Mouse (Mus musculus): ENCODE measurements around the gene Zic1. TPM values are rescaled to one million over a fixed set of nuclear protein-coding genes. Genes with fewer than 3 reads are reported as not detected.
A peak's percentile ranks its signal among the peaks of the same experiment; 100 is the strongest.

Gene Zic1
- polyA plus RNA-seq, 1 experiment from 2014 or later: 0.61 TPM

DNA sequence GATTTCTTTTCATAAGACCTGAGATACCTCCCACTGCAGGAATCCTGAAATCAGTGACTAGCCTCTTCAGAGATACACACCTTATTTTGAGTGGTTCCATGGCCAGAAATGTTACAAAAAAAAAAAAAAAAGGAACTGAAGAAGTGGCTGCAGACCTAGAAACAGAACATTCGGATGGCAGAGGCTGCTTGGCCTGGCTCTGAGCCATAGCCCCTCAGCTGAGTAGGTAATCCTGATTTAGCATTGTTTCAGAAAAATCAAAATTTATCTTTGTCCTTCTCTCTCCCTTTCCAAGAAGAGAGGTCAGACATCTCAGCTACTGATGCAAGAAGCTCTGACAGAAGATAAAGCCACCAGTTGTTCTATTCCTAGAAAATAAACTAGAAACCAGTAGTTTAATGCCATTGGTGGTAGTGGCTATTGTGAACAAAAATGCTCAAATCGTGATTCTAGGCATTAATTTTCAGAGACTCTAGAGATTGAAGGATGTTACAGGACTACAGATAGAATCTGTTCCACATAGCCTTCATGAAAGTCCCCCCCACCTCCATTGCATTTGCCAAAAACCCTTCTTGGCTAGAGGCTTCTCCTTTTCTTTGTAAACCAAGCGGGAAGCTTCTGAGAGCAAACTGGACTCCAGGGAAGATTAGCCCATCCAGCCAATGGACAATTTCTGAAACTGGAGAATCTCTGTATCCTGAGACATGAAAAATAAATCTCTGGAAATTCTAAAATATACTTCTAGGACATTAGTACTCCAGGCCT, 8.4 kb upstream of the Zic1 start:
- Histone ChIP-seq H3K4me2 (replicated peaks) (no peak overlapping the region), H3K27ac (replicated peaks) (no peak overlapping the region), H3K4me1 (no peaks in the 10 kb centered on the region), H3K4me3 (replicated peaks) (no peak overlapping the region), H3K36me3 (no peaks in the 10 kb centered on the region), H3K9ac (no peak overlapping the region), H3K27me3 (peaks cover 95% of the 10 kb centered on the region), H3K9me3 (replicated peaks) (no peaks in the 10 kb centered on the region)
- ATAC-seq (ENCODE audit: insufficient number of reproducible peaks, low FRiP score, low TSS enrichment, low read depth): no peak
- WGBS: 28% methylated on average over 3 of the region's 3 CpGs

DNA sequence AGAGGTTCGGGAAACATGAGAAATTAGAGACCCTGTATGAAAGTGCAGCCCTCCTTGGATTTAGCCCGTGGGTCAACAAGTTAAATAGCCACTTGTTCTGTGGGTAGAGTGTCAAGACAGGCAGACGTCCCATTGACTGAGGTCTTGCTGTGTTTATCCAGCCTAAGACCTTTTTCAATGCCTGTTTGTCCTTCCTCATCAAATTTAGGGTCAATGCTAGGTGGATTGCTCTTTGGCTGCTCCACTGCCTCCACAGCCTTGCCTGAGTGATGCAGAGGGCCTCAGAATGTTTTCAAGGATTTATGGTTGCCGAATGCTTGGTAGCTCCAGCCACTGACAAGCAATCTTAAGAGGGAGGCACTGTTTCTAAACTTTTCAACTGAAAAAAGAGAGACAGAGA, 6.0 kb upstream of the Zic1 start:
- H3K36me3 ChIP-seq: no peaks in the 10 kb centered on the region
- no peak for ATAC-seq (ENCODE audit: insufficient number of reproducible peaks, low FRiP score, low TSS enrichment, low read depth)
- H3K9ac ChIP-seq: no peak overlapping the region
- H3K4me1 ChIP-seq: no peaks in the 10 kb centered on the region
- peaks cover 94% of the 10 kb centered on the region for H3K27me3 ChIP-seq
- no peak overlapping the region for H3K4me3 ChIP-seq (replicated peaks)
- no peaks in the 10 kb centered on the region for H3K9me3 ChIP-seq (replicated peaks)
- 16% methylated on average over 4 of the region's 4 CpGs for WGBS
- no peak overlapping the region for H3K27ac ChIP-seq (replicated peaks)
- no peak overlapping the region for H3K4me2 ChIP-seq (replicated peaks)

GRCm38 (mm10) chr9:91371011-91371410, 5.4 kb upstream of the Zic1 start:
- no peaks in the 10 kb centered on the region for H3K36me3 ChIP-seq
- H3K9me3 ChIP-seq (replicated peaks): no peaks in the 10 kb centered on the region
- H3K4me1 ChIP-seq: no peaks in the 10 kb centered on the region
- H3K27me3 ChIP-seq: peaks cover 92% of the 10 kb centered on the region
- no peak for ATAC-seq (ENCODE audit: insufficient number of reproducible peaks, low FRiP score, low TSS enrichment, low read depth)
- no peak overlapping the region for H3K4me3 ChIP-seq (replicated peaks)
- no peak overlapping the region for H3K9ac ChIP-seq
- H3K4me2 ChIP-seq (replicated peaks): no peak overlapping the region
- no peak overlapping the region for H3K27ac ChIP-seq (replicated peaks)

GRCm38 (mm10) chr9:91370191-91370708, 4.6 kb upstream of the Zic1 start:
- Histone ChIP-seq H3K4me1 (peaks cover 4% of the 10 kb centered on the region; the same call in 1 of the 2 replicates), H3K9me3 (replicated peaks) (no peaks in the 10 kb centered on the region), H3K27me3 (peaks cover 89% of the 10 kb centered on the region), H3K36me3 (no peaks in the 10 kb centered on the region), H3K9ac (no peak overlapping the region), H3K4me2 (replicated peaks) (no peak overlapping the region), H3K4me3 (replicated peaks) (no peak overlapping the region), H3K27ac (replicated peaks) (no peak overlapping the region)
- no peak for ATAC-seq (ENCODE audit: insufficient number of reproducible peaks, low FRiP score, low TSS enrichment, low read depth)
- 15% methylated on average over 6 of the region's 6 CpGs for WGBS

GRCm38 (mm10) chr9:91369293-91369991, 3.8 kb upstream of the Zic1 start:
- no peak overlapping the region for H3K9ac ChIP-seq
- no peak for ATAC-seq (ENCODE audit: insufficient number of reproducible peaks, low FRiP score, low TSS enrichment, low read depth)

DNA sequence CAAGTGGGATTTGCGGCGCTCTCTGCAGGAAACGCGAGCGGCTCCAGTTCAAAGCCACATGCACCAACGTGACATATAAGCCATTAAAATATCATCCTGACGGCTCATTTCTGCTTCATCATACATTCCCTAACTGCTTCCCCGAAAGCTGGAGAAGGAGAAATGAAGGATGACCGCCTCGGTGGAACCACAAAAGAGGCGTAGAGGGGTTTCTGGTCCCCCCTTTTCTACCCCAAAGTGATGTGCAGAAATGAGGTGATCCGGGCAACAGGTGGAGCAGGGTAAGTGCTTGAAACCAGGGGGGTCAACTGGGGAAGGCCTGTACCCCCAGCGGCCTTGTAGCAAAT, 3.3 kb upstream of the Zic1 start:
- 6% methylated on average over 13 of the region's 13 CpGs for WGBS
- Histone ChIP-seq H3K9me3 (replicated peaks) (no peaks in the 10 kb centered on the region), H3K4me1 (peaks cover 15% of the 10 kb centered on the region), H3K9ac (no peak overlapping the region), H3K27ac (replicated peaks) (no peak overlapping the region), H3K4me2 (replicated peaks) (no peak overlapping the region), H3K4me3 (replicated peaks) (no peak overlapping the region), H3K27me3 (peaks cover 89% of the 10 kb centered on the region), H3K36me3 (no peaks in the 10 kb centered on the region)
- no peak for ATAC-seq (ENCODE audit: insufficient number of reproducible peaks, low FRiP score, low TSS enrichment, low read depth)

More at GRCm38 (mm10) chr9:91369293-91369991, 3.8 kb upstream of the Zic1 start:
- H3K27ac ChIP-seq (replicated peaks): no peak overlapping the region
- peaks cover 12% of the 10 kb centered on the region for H3K4me1 ChIP-seq
- no peaks in the 10 kb centered on the region for H3K36me3 ChIP-seq
- 6% methylated on average over 26 of the region's 26 CpGs for WGBS
- H3K9me3 ChIP-seq (replicated peaks): no peaks in the 10 kb centered on the region
- no peak overlapping the region for H3K4me3 ChIP-seq (replicated peaks)
- no peak overlapping the region for H3K4me2 ChIP-seq (replicated peaks)
- peaks cover 89% of the 10 kb centered on the region for H3K27me3 ChIP-seq

- H3K4me1 ChIP-seq: peaks cover 15% of the 10 kb centered on the region
- no peak for ATAC-seq (ENCODE audit: insufficient number of reproducible peaks, low FRiP score, low TSS enrichment, low read depth)
Measured at GRCm38 (mm10) chr9:91368150-91368549, 2.5 kb upstream of the Zic1 start.

GRCm38 (mm10) chr9:91366999-91367811, 1.6 kb upstream of the Zic1 start:
- Histone ChIP-seq H3K27me3 (peaks cover 91% of the 10 kb centered on the region), H3K36me3 (no peaks in the 10 kb centered on the region), H3K4me1 (peaks cover 18% of the 10 kb centered on the region), H3K4me3 (replicated peaks) (no peak overlapping the region), H3K4me2 (replicated peaks) (no peak overlapping the region), H3K27ac (replicated peaks) (no peak overlapping the region), H3K9ac (no peak overlapping the region), H3K9me3 (replicated peaks) (no peaks in the 10 kb centered on the region)
- no peak for ATAC-seq (ENCODE audit: insufficient number of reproducible peaks, low FRiP score, low TSS enrichment, low read depth)
- WGBS: 3% methylated on average over 30 of the region's 30 CpGs

More at GRCm38 (mm10) chr9:91368150-91368549, 2.5 kb upstream of the Zic1 start:
- Histone ChIP-seq H3K36me3 (no peaks in the 10 kb centered on the region), H3K4me3 (replicated peaks) (no peak overlapping the region), H3K27ac (replicated peaks) (no peak overlapping the region), H3K4me2 (replicated peaks) (no peak overlapping the region), H3K9me3 (replicated peaks) (no peaks in the 10 kb centered on the region), H3K27me3 (peaks cover 93% of the 10 kb centered on the region), H3K9ac (no peak overlapping the region)
- WGBS: 4% methylated on average over 3 of the region's 3 CpGs

DNA sequence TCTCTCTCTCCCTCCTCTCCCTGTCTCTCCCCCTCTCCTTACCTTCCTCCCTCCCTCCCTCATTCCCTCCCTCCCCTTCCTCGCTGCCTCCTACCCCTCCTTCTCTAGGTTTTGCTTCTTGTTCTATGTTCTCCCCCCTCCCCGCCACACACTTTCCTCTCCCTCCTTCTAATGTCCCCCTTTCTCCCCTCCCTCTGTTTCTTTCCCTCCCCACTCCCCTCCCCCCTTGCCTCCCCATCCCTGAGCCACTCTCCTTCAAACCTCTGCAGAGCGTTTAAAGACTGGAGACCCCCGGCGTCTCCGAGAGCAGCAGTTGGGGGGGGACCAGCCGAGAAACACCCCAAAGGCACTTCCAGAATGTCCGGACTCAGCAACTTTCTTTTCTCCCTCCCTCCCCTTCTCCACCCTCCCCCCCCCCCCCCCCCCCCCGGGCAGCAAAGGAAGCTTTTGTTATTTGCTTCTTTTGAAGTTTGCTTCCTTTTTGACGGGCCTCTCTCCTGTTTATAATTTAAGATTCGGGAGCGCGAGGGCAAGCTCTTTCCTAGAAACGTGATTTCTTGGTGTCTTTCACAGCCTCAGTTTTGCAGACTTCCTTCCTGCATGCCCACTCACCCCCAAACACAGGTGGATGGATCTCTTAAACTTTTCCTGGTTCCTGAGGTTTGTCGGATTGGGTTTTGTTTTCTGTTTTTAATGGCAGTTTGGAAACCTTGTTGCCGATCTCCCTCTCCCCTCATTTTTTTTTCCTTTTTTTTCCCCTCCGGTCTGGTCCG, 802 bp upstream of the Zic1 start:
- H3K4me3 ChIP-seq (replicated peaks): no peak overlapping the region
- no peak overlapping the region for H3K4me2 ChIP-seq (replicated peaks)

GRCm38 (mm10) chr9:91364971-91365501, 574 bp downstream of the Zic1 start:
- Histone ChIP-seq H3K36me3 (no peaks in the 10 kb centered on the region), H3K27ac (replicated peaks) (no peak overlapping the region), H3K27me3 (peaks cover 88% of the 10 kb centered on the region), H3K4me1 (peaks cover 26% of the 10 kb centered on the region), H3K9me3 (replicated peaks) (no peaks in the 10 kb centered on the region), H3K4me3 (replicated peaks) (peak overlapping the region; percentile 39), H3K9ac (no peak overlapping the region), H3K4me2 (replicated peaks) (peak overlapping the region; percentile 46)
- under 1% methylated on average over 33 of the region's 42 CpGs for WGBS
- ATAC-seq (ENCODE audit: insufficient number of reproducible peaks, low FRiP score, low TSS enrichment, low read depth): no peak

More for the DNA sequence above, 802 bp upstream of the Zic1 start:
- Histone ChIP-seq H3K36me3 (no peaks in the 10 kb centered on the region), H3K9me3 (replicated peaks) (no peaks in the 10 kb centered on the region), H3K4me1 (peaks cover 26% of the 10 kb centered on the region), H3K27me3 (peaks cover 90% of the 10 kb centered on the region), H3K9ac (no peak overlapping the region), H3K27ac (replicated peaks) (no peak overlapping the region)
- ATAC-seq (ENCODE audit: insufficient number of reproducible peaks, low FRiP score, low TSS enrichment, low read depth): no peak
- WGBS: 1% methylated on average over 17 of the region's 18 CpGs
